Mouse (Mus musculus) layer of hippocampus, adult 9-11 months (tissue): ENCODE measurements at regions not wholly inside any gene's neighbourhood (a gene's known extent, or its start where the extent isn't known, plus 50 kb on each side); places are given as distances from the start of the nearest gene placed in this dataset.

Experiments used
- DNase-seq: peaks from one replicate; pipeline ENCODE4 v3.0.0; 2022

DNA sequence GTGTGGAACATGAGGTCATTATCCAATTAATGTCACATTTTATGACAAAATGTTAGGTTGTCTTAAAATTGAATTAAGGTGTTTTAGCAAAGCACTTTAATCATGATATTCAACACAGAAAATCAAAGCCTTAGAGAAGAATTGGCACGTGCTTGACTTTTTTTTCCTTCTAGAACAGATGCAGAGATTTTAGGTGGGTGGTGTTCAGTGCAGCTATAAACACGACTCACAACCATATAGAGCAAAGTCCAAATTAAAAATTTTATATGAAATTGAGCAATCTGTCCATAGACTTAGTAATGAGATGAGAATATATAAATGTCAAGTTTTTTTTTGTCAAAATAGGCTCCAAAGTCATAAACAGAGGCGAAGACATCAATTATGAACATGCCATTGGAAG lies 737.1 kb upstream of the 4931417E11Rik start:
- peak; percentile 6 for DNase-seq

DNA sequence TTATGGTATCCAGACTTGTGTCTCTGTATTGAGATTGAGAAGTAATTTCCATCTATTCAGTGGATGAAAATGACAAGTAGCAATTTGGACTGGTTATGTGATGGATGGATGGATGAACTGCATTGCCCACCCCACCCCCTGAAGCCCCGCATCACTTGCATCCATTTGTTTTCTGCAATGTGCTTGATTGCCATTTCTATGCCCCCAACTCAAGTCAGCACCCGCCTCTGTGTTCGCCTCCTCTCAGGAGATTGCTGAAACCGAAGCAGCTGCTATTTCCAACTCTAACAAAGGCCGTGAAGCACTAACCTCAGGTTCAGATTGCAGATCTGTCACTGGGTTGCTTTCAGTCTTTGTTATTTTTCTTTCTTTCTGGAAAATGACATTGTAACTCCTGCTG lies 734.7 kb upstream of the 4931417E11Rik start:
- no peak for DNase-seq
